Mouse (Mus musculus): ENCODE results near the gene Serpinf2. TPM values are rescaled to one million over a fixed set of nuclear protein-coding genes. Genes with fewer than 3 reads are reported as not detected.

Serpinf2 gene
- 2.4 and 5.4 TPM in 2 replicates for polyA plus RNA-seq (2014; fragmentation: Nextera tagmentation; extraction: Ambion mirVana)

DNA sequence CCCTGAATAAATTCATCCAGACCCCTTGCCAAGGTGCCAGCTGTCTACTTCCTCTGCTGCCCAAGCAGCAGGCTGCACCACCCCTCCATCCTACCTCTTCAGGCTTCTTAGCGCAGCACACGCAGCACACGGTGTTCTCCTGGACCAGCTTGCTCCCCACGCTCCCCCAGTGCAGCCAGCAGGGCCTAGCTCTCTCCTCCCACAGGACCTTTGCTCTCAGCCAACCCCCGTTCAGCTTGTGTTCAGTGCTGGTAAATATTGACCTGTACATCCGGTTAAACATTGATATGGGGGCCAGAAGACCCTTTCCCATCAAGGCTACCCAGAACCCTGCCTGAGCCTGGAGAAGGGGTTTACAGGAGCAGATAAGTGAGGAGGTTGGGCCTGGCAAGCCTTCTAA is at the start of gene Serpinf2:
Gene Serpinf2 (minus strand): TSS at position 229 of the 400 bp plus-strand sequence.
- no peaks in the 10 kb centered on the region for H3K27me3 ChIP-seq (ENCODE audit: control insufficient read depth, insufficient read depth, low read length)
- peaks cover 6% of the 10 kb centered on the region for H3K4me1 ChIP-seq (ENCODE audit: control insufficient read depth, insufficient read depth, low read length)
- no peak within 1 kb of the TSS for H3K9ac ChIP-seq (ENCODE audit: low read depth, low read length)
- 79% methylated on average over 6 of the region's 6 CpGs for WGBS (ENCODE audit: insufficient replicate concordance)
- H3K27ac ChIP-seq (ENCODE audit: low read depth, low read length) = no peak within 1 kb of the TSS
- no peak within 1 kb of the TSS for H3K4me3 ChIP-seq (ENCODE audit: low read depth, low read length)
- H3K4me2 ChIP-seq = no peak within 1 kb of the TSS
- H3K36me3 ChIP-seq (ENCODE audit: control insufficient read depth, insufficient read depth, low read length) = 0 out of 2 replicates have a peak, but pooled peaks cover 2% of the 10 kb centered on the region
- peaks cover under 1% of the 10 kb centered on the region; the same call in 1 of the 2 replicates for H3K9me3 ChIP-seq (replicated peaks; ENCODE audit: control insufficient read depth, low read length)
- ATAC-seq (replicated peaks; ENCODE audit: insufficient number of reproducible peaks, low FRiP score, low TSS enrichment) = no peak

- Histone ChIP-seq H3K4me1 (ENCODE audit: control insufficient read depth, insufficient read depth, low read length) (peaks cover 8% of the 10 kb centered on the region), H3K36me3 (ENCODE audit: control insufficient read depth, insufficient read depth, low read length) (peaks cover 28% of the 10 kb centered on the region), H3K4me2 (peak overlapping the region; percentile 92), H3K27ac (ENCODE audit: low read depth, low read length) (no peak overlapping the region), H3K9me3 (replicated peaks; ENCODE audit: control insufficient read depth, low read length) (no peaks in the 10 kb centered on the region), H3K9ac (ENCODE audit: low read depth, low read length) (peak overlapping the region; percentile 91), H3K4me3 (ENCODE audit: low read depth, low read length) (peak overlapping the region; percentile 84), H3K27me3 (ENCODE audit: control insufficient read depth, insufficient read depth, low read length) (no peaks in the 10 kb centered on the region)
- 34% methylated on average over 6 of the region's 6 CpGs for WGBS (ENCODE audit: insufficient replicate concordance)
- ATAC-seq (replicated peaks; ENCODE audit: insufficient number of reproducible peaks, low FRiP score, low TSS enrichment) = no peak
Observed at GRCm38 (mm10) chr11:75487496-75487895, 48.1 kb upstream of the Serpinf2 start.

DNA sequence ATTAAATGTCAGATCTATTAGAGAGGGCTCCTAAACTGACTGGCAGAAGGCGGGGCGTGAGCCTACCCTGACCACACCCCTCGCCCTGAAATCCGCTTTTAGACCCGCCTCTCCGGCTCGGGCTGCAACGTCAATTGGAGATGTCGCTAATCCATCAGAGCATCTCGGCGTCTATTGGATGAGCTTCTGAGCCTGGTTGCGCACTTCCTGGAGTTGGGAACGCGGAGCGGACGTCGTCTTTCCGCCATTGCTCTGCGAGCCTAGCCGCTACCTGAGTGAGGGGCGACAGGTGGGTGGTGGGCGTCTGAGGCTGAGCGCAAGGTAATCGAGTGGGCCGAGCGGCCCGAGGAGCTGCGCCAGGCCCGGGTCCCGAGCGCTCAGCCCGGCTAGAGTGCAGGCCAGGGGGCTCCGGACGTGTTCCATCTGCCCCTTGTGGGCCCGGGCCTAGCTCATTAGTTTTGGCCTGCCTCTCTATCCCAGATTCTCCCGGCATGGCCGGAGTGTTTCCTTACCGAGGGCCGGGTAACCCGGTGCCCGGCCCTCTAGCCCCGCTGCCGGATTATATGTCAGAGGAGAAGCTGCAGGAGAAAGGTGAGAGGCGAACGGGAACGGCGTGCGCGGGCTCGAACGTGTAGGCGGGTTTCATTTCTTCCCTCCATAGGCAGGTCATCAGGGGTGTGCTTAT is 47.4 kb upstream of the Serpinf2 start, which contains the start of gene Prpf8:
Gene Prpf8 (plus strand): TSS at position 216 of the 685 bp plus-strand sequence.
- peak; percentile 98 for ATAC-seq (replicated peaks; ENCODE audit: insufficient number of reproducible peaks, low FRiP score, low TSS enrichment)
- H3K27ac ChIP-seq (ENCODE audit: low read depth, low read length) = 0 out of 2 replicates have a peak within 1 kb of the TSS, but pooled peaks have one; percentile 7
- no peaks in the 10 kb centered on the region for H3K9me3 ChIP-seq (replicated peaks; ENCODE audit: control insufficient read depth, low read length)
- H3K4me3 ChIP-seq (ENCODE audit: low read depth, low read length) = peak within 1 kb of the TSS; percentile 84
- H3K4me2 ChIP-seq = peak within 1 kb of the TSS; percentile 92
- peak within 1 kb of the TSS; percentile 91 for H3K9ac ChIP-seq (ENCODE audit: low read depth, low read length)
- peaks cover 8% of the 10 kb centered on the region for H3K4me1 ChIP-seq (ENCODE audit: control insufficient read depth, insufficient read depth, low read length)
- H3K36me3 ChIP-seq (ENCODE audit: control insufficient read depth, insufficient read depth, low read length) = peaks cover 21% of the 10 kb centered on the region
- WGBS (ENCODE audit: insufficient replicate concordance) = under 1% methylated on average over 52 of the region's 52 CpGs
- no peaks in the 10 kb centered on the region for H3K27me3 ChIP-seq (ENCODE audit: control insufficient read depth, insufficient read depth, low read length)

DNA sequence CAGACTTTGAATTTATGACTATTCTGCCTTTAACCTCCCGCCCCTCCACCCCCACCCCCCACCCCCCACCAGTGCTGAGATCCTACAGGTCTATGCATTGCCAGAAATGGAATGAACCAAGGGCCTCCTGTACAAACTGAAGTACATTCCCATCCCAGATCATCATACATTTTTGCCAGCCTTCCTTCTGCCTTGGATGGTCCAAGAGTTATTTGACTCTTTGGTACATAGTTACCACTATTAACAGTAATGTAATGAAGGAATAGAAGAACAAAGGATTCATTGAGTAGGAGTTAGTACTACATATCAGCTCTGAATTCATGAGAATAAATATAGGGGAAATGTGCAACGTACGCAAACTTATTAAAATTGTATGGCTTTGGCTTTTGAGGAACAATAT is 46.8 kb upstream of the Serpinf2 start:
- H3K36me3 ChIP-seq (ENCODE audit: control insufficient read depth, insufficient read depth, low read length) = peaks cover 16% of the 10 kb centered on the region
- H3K4me1 ChIP-seq (ENCODE audit: control insufficient read depth, insufficient read depth, low read length) = peaks cover 8% of the 10 kb centered on the region
- no peaks in the 10 kb centered on the region for H3K9me3 ChIP-seq (replicated peaks; ENCODE audit: control insufficient read depth, low read length)
- no peak overlapping the region for H3K27ac ChIP-seq (ENCODE audit: low read depth, low read length)
- no peak overlapping the region for H3K9ac ChIP-seq (ENCODE audit: low read depth, low read length)
- H3K4me3 ChIP-seq (ENCODE audit: low read depth, low read length) = no peak overlapping the region; the same call in 1 of the 2 replicates
- peak overlapping the region; percentile 92; the same call in 1 of the 2 replicates for H3K4me2 ChIP-seq
- 24% methylated on average over 3 of the region's 3 CpGs for WGBS (ENCODE audit: insufficient replicate concordance)
- ATAC-seq (replicated peaks; ENCODE audit: insufficient number of reproducible peaks, low FRiP score, low TSS enrichment) = no peak
- H3K27me3 ChIP-seq (ENCODE audit: control insufficient read depth, insufficient read depth, low read length) = no peaks in the 10 kb centered on the region

DNA sequence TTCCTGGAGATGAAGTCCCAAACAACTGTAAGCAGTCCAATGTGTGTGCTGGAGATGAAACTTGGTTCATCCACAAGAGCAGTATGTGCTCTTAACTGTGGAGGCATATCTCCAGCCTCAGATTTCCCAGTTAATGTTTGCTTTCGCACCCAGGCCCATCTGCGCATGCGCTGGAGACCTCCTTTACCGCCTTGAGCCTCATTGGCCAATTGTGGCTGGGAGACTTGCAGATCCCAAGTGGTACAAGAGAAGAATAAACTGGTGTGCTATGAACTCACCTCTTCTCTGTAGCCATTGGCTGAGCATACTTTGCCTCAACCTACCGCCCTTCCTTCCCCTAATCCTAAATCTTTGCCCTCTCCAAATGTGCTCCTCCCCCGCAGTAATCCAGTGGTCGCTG is 34.0 kb upstream of the Serpinf2 start:
- Histone ChIP-seq H3K4me2 (no peak overlapping the region), H3K27ac (ENCODE audit: low read depth, low read length) (no peak overlapping the region), H3K27me3 (ENCODE audit: control insufficient read depth, insufficient read depth, low read length) (no peaks in the 10 kb centered on the region), H3K4me3 (ENCODE audit: low read depth, low read length) (no peak overlapping the region), H3K9me3 (replicated peaks; ENCODE audit: control insufficient read depth, low read length) (no peaks in the 10 kb centered on the region), H3K4me1 (ENCODE audit: control insufficient read depth, insufficient read depth, low read length) (no peaks in the 10 kb centered on the region; the same call in 1 of the 2 replicates), H3K36me3 (ENCODE audit: control insufficient read depth, insufficient read depth, low read length) (no peaks in the 10 kb centered on the region), H3K9ac (ENCODE audit: low read depth, low read length) (no peak overlapping the region)
- no peak for ATAC-seq (replicated peaks; ENCODE audit: insufficient number of reproducible peaks, low FRiP score, low TSS enrichment)
- WGBS (ENCODE audit: insufficient replicate concordance) = 62% methylated on average over 7 of the region's 7 CpGs

DNA sequence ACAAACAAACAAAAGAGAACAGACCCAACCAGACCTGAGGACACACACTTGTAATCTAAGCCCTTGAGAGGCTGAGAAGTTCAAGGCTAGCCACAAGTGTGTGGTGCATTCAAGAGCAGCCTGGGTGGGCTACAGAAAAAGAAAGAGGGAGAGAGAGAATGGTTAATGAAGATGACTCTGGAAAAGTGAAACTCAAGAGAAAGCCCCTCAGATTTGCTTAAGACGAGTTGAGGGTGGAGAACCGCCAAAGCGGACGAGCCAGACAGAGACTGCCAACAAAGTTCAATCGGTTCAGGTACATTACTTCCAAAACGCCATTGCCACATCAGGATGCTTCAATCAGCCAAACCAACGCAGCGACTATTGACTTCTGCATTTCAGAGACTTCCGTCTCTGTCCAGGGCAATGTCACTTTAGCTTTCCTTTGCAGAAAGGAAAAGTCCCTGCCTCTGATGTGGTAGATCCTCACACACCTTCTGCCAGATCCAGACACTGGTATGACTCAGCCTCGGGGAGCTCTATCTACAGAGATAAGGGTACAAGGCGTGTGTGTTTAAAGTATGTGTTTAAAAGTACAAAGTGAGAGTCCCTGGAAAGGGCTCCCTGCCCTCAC is 33.2 kb upstream of the Serpinf2 start:
- no peak for ATAC-seq (replicated peaks; ENCODE audit: insufficient number of reproducible peaks, low FRiP score, low TSS enrichment)
- H3K9ac ChIP-seq (ENCODE audit: low read depth, low read length) = no peak overlapping the region
- no peaks in the 10 kb centered on the region for H3K9me3 ChIP-seq (replicated peaks; ENCODE audit: control insufficient read depth, low read length)
- H3K4me1 ChIP-seq (ENCODE audit: control insufficient read depth, insufficient read depth, low read length) = peaks cover 3% of the 10 kb centered on the region
- H3K4me3 ChIP-seq (ENCODE audit: low read depth, low read length) = no peak overlapping the region
- no peaks in the 10 kb centered on the region for H3K27me3 ChIP-seq (ENCODE audit: control insufficient read depth, insufficient read depth, low read length)
- H3K36me3 ChIP-seq (ENCODE audit: control insufficient read depth, insufficient read depth, low read length) = no peaks in the 10 kb centered on the region
- 69% methylated on average over 11 of the region's 11 CpGs for whole genome bisulfite sequencing (ENCODE audit: insufficient replicate concordance)
- no peak overlapping the region for H3K4me2 ChIP-seq
- no peak overlapping the region for H3K27ac ChIP-seq (ENCODE audit: low read depth, low read length)

GRCm38 (mm10) chr11:75470675-75471074 is 31.3 kb upstream of the Serpinf2 start:
- WGBS (ENCODE audit: insufficient replicate concordance) = 73% methylated on average over 3 of the region's 3 CpGs
- Histone ChIP-seq H3K9ac (ENCODE audit: low read depth, low read length) (no peak overlapping the region), H3K4me3 (ENCODE audit: low read depth, low read length) (no peak overlapping the region), H3K9me3 (replicated peaks; ENCODE audit: control insufficient read depth, low read length) (no peaks in the 10 kb centered on the region), H3K36me3 (ENCODE audit: control insufficient read depth, insufficient read depth, low read length) (peaks cover 4% of the 10 kb centered on the region), H3K27me3 (ENCODE audit: control insufficient read depth, insufficient read depth, low read length) (no peaks in the 10 kb centered on the region), H3K4me1 (ENCODE audit: control insufficient read depth, insufficient read depth, low read length) (peaks cover 9% of the 10 kb centered on the region), H3K4me2 (no peak overlapping the region), H3K27ac (ENCODE audit: low read depth, low read length) (no peak overlapping the region)
- ATAC-seq (replicated peaks; ENCODE audit: insufficient number of reproducible peaks, low FRiP score, low TSS enrichment) = no peak

DNA sequence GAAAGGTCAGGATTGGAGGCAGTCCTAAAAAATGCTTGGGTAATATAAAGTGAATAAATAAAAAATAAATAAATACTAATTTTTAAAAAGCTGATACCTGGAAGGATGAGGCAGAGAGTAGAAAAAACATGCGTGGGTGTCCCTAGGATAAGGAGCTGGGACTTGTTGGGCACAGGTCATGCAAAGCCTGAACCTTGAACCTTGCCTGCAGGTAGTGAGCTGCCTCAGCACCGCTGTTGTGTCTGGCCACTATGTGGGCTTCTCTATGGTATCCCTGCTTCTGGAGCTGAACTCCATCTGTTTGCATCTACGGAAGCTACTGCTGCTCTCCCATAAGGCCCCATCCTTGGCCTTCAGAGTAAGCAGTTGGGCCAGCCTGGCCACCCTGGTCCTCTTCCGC is 29.9 kb upstream of the Serpinf2 start:
- peaks cover 8% of the 10 kb centered on the region for H3K36me3 ChIP-seq (ENCODE audit: control insufficient read depth, insufficient read depth, low read length)
- peaks cover 9% of the 10 kb centered on the region for H3K4me1 ChIP-seq (ENCODE audit: control insufficient read depth, insufficient read depth, low read length)
- no peak overlapping the region for H3K4me3 ChIP-seq (ENCODE audit: low read depth, low read length)
- no peak for ATAC-seq (replicated peaks; ENCODE audit: insufficient number of reproducible peaks, low FRiP score, low TSS enrichment)
- no peak overlapping the region for H3K4me2 ChIP-seq
- no peak overlapping the region for H3K9ac ChIP-seq (ENCODE audit: low read depth, low read length)
- H3K27ac ChIP-seq (ENCODE audit: low read depth, low read length) = no peak overlapping the region
- H3K9me3 ChIP-seq (replicated peaks; ENCODE audit: control insufficient read depth, low read length) = no peaks in the 10 kb centered on the region
- no peaks in the 10 kb centered on the region for H3K27me3 ChIP-seq (ENCODE audit: control insufficient read depth, insufficient read depth, low read length)
- WGBS (ENCODE audit: insufficient replicate concordance) = 91% methylated on average over 4 of the region's 4 CpGs
